24 mouse cellular contexts compared by ENCODE assay signal in the genomic region with DNA sequence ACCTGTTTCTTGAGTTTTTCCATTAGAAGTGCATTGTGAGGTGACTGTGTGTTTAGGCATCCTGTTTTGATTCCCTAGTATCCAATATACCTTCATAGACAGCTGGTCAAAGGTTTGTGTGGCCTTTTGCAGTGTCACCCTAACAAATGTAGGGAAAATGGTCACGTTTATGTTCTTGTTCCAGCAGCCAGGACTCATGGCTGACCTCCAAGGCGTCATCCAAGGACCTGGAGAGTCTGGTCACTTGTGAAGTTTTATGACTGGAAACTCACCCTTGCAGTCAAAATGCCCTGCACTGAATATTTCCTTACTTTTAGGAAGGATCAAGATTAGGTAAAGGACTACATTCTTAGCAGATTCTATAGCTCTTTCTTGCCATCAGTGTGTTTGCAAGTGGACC.
DNase-seq lines count a peak whose midpoint lies in the region; ATAC-seq and TF ChIP-seq lines count a peak whose summit lies in the region.
"Had no signal": no experiment of that assay in that cellular context is flagged by ENCODE, and none has a peak within 500 bp of the region (broad histone marks: within the 10 kb centered on the region; RNA-seq: fewer than 3 reads in every experiment).

No protein-coding gene starts in this region.

- no peaks in the 10 kb centered on the region for H3K9me3 ChIP-seq in lung, postnatal 0 days (ENCODE audit: low read length)
- H3K9me3 ChIP-seq: embryonic facial prominence, embryonic 10.5 days; embryonic facial prominence, embryonic 13.5 days; forebrain, embryonic 12.5 days; forebrain, embryonic 15.5 days; heart, embryonic 12.5 days; heart, embryonic 15.5 days; hindbrain, embryonic 12.5 days; hindbrain, embryonic 15.5 days had no signal

- no peaks in the 10 kb centered on the region; the same call in 1 of the 2 replicates for H3K36me3 ChIP-seq in heart, adult 2 months (ENCODE audit: control insufficient read depth, insufficient read depth, low read length)
- H3K36me3 ChIP-seq in lung, postnatal 0 days (ENCODE audit: insufficient read depth, low read length): no peaks in the 10 kb centered on the region
- H3K36me3 ChIP-seq: embryonic facial prominence, embryonic 10.5 days; embryonic facial prominence, embryonic 13.5 days; forebrain, embryonic 12.5 days; forebrain, embryonic 15.5 days; heart, embryonic 12.5 days; heart, embryonic 15.5 days; hindbrain, embryonic 12.5 days; hindbrain, embryonic 15.5 days had no signal

- intact Hi-C loops in heart, adult 2 months (cut with DNase I): no loop called here
- intact Hi-C loops in heart, postnatal 36 days (cut with DNase I): loop anchor here (5.0 kb wide), 1 partner anchor 97 kb away; no protein-coding TSS in a partner anchor

- no peak overlapping the region for H3K4me2 ChIP-seq in lung, postnatal 0 days (replicated peaks; ENCODE audit: low read depth, low read length)
- H3K4me2 ChIP-seq: embryonic facial prominence, embryonic 13.5 days; forebrain, embryonic 12.5 days; forebrain, embryonic 15.5 days; heart, embryonic 12.5 days; heart, embryonic 15.5 days; hindbrain, embryonic 12.5 days; hindbrain, embryonic 15.5 days had no signal

- H3K27ac ChIP-seq in heart, adult 2 months: peak overlapping the region; percentile 13; the same call in 1 of the 2 replicates
- H3K27ac ChIP-seq in lung, postnatal 0 days (ENCODE audit: low read length): no peak overlapping the region
- H3K27ac ChIP-seq: embryonic facial prominence, embryonic 10.5 days; embryonic facial prominence, embryonic 13.5 days; forebrain, embryonic 12.5 days; forebrain, embryonic 15.5 days; heart, embryonic 15.5 days; hindbrain, embryonic 12.5 days; hindbrain, embryonic 15.5 days had no signal

- no peaks in the 10 kb centered on the region; the same call in 1 of the 2 replicates for H3K4me1 ChIP-seq in heart, adult 2 months (ENCODE audit: control insufficient read depth, insufficient read depth, low read length)
- H3K4me1 ChIP-seq in lung, postnatal 0 days (ENCODE audit: insufficient read depth, low read depth, low read length): no peaks in the 10 kb centered on the region
- H3K4me1 ChIP-seq: embryonic facial prominence, embryonic 10.5 days; embryonic facial prominence, embryonic 13.5 days; forebrain, embryonic 12.5 days; forebrain, embryonic 15.5 days; heart, embryonic 12.5 days; heart, embryonic 15.5 days; hindbrain, embryonic 12.5 days; hindbrain, embryonic 15.5 days had no signal

- no peak for TF ChIP-seq CTCF in heart, adult 2 months (IDR thresholded peaks at IDR 0.05)
- no peak for TF ChIP-seq CTCF in lung, postnatal 0 days (IDR thresholded peaks at IDR 0.05)

- no peak for TF ChIP-seq POLR2A in heart, adult 2 months (IDR thresholded peaks at IDR 0.05; ENCODE audit: insufficient read depth, low read depth, low read length)

- DNase-seq in gastrocnemius, adult 18-20 months (ENCODE audit: low spot score): peak; percentile 16
- no peak for DNase-seq in gastrocnemius, postnatal 10 days
- peak in 1 of 2 experiments; percentile 37 for DNase-seq in heart, adult 2 months
- DNase-seq in heart, postnatal 36 days: no peak
- peak; percentile 3 for DNase-seq in lung, postnatal 0 days (ENCODE audit: low spot score)
- DNase-seq in lung, postnatal 4 days: no peak
- DNase-seq: adrenal gland, adult 8-10 months; cerebellum, adult 11-12 months; cerebellum, adult 8-10 months; cerebellum, postnatal 36 days; embryo, embryonic 11 days; gastrocnemius, postnatal 14 days; heart, postnatal 10 days had no signal

- H3K79me2 ChIP-seq in heart, adult 2 months (replicated peaks; ENCODE audit: control insufficient read depth, insufficient read depth, low read length): no peaks in the 10 kb centered on the region

- no peak for ATAC-seq in lung, postnatal 0 days
- ATAC-seq: CD4-positive, CD25-positive, alpha-beta regulatory T cell, adult 4 months; forebrain, embryonic 15.5 days; intestine, postnatal 0 days had no signal

- no peak overlapping the region for H3K9ac ChIP-seq in heart, adult 2 months (ENCODE audit: low read depth, low read length)
- H3K9ac ChIP-seq in lung, postnatal 0 days (replicated peaks; ENCODE audit: low read depth): no peak overlapping the region
- H3K9ac ChIP-seq: embryonic facial prominence, embryonic 13.5 days; forebrain, embryonic 12.5 days; forebrain, embryonic 15.5 days; heart, embryonic 12.5 days; heart, embryonic 15.5 days; hindbrain, embryonic 12.5 days; hindbrain, embryonic 15.5 days had no signal

- WGBS in heart, adult 2 months: 47% methylated on average over 2 of the region's 2 CpGs
- 52% methylated on average over 2 of the region's 2 CpGs for WGBS in lung, postnatal 0 days

- H3K27me3 ChIP-seq in heart, adult 2 months (ENCODE audit: control insufficient read depth, insufficient read depth, low read length): no peaks in the 10 kb centered on the region
- H3K27me3 ChIP-seq in lung, postnatal 0 days (replicated peaks; ENCODE audit: insufficient read depth, low read length): no peaks in the 10 kb centered on the region
- H3K27me3 ChIP-seq: embryonic facial prominence, embryonic 13.5 days; forebrain, embryonic 12.5 days; forebrain, embryonic 15.5 days; heart, embryonic 12.5 days; heart, embryonic 15.5 days; hindbrain, embryonic 12.5 days; hindbrain, embryonic 15.5 days had no signal

- TF ChIP-seq EP300 in heart, adult 2 months (IDR thresholded peaks at IDR 0.05; ENCODE audit: insufficient read depth, low read depth, low read length): no peak
- TF ChIP-seq EP300 in lung, postnatal 0 days (IDR thresholded peaks at IDR 0.05): no peak

- no peak overlapping the region for H3K4me3 ChIP-seq in heart, adult 2 months
- H3K4me3 ChIP-seq in lung, postnatal 0 days (ENCODE audit: low read depth, low read length): no peak overlapping the region
- H3K4me3 ChIP-seq: embryonic facial prominence, embryonic 10.5 days; embryonic facial prominence, embryonic 13.5 days; erythroblast, embryonic 14.5 days; forebrain, embryonic 12.5 days; forebrain, embryonic 15.5 days; heart, embryonic 12.5 days; heart, embryonic 15.5 days; hindbrain, embryonic 12.5 days; hindbrain, embryonic 15.5 days had no signal

Comparison
In these comparisons a context has a peak if more than half of its experiments do, and no peak if none do; other contexts are left out.
1. DNase-seq: peak in gastrocnemius, adult 18-20 months (single experiment) and lung, postnatal 0 days (single experiment); none in gastrocnemius, postnatal 10 days (single experiment), heart, postnatal 36 days (0 of 2) and lung, postnatal 4 days (0 of 2).